Mouse (Mus musculus) cortical plate, adult 2 months (tissue): ENCODE results near the gene Tmem120b. TPM values are rescaled to one million over a fixed set of nuclear protein-coding genes. Genes with fewer than 3 reads are reported as not detected.
"Not testable (repeated sequence)": the region's sequence is repeated elsewhere in the genome, so short reads cannot be mapped to it uniquely, and the experiment has no call there.

Source experiments
- H3K27ac ChIP-seq: fragments of 200-500 bp; 2 replicates; pipeline ENCODE4 v1.5.1; 2012; ENCODE audit warnings: low read length, control low read depth, inconsistent platforms; ENCODE audit not compliant: insufficient read depth
- H3K4me1 ChIP-seq: fragments of 200-500 bp; 2 replicates; pipeline ENCODE4 v1.6.1; 2011; ENCODE audit warnings: low read length; ENCODE audit not compliant: control insufficient read depth, insufficient read depth
- H3K4me3 ChIP-seq: fragments of 200-500 bp; 2 replicates; pipeline ENCODE4 v1.5.1; 2011; ENCODE audit warnings: mild to moderate bottlenecking, low read length, control low read depth; ENCODE audit not compliant: insufficient read depth
- CTCF ChIP-seq: fragments of 200-500 bp; IDR thresholded peaks from 2 replicates; pipeline ENCODE4 v1.5.1; 2011; ENCODE audit warnings: mild to moderate bottlenecking, control low read depth, low read length; ENCODE audit not compliant: insufficient read depth; ENCODE audit errors: extremely low read depth
- POLR2A ChIP-seq: fragments of 200-500 bp; IDR thresholded peaks from 2 replicates; pipeline ENCODE4 v1.6.1; 2011; ENCODE audit warnings: mild to moderate bottlenecking, low read length, control low read depth; ENCODE audit not compliant: insufficient read depth; ENCODE audit errors: extremely low read depth
- polyA plus RNA-seq: library from polyadenylated mRNA; depleted of rRNA; stranded (reverse); fragments of >200 nt; gene quantifications from 2 replicates; pipeline ENCODE4 v1.2.3, GENCODE M21; 2012

Gene Tmem120b
- polyA plus RNA-seq, 1 experiment: 10.7 TPM

- H3K4me1 ChIP-seq: no peaks in the 10 kb centered on the region
- TF ChIP-seq CTCF: no peak
- no peak for TF ChIP-seq POLR2A
- H3K27ac ChIP-seq: no peak overlapping the region
- no peak overlapping the region for H3K4me3 ChIP-seq
Observed at GRCm38 (mm10) chr5:123051736-123052135, 16.5 kb upstream of the Tmem120b start.

DNA sequence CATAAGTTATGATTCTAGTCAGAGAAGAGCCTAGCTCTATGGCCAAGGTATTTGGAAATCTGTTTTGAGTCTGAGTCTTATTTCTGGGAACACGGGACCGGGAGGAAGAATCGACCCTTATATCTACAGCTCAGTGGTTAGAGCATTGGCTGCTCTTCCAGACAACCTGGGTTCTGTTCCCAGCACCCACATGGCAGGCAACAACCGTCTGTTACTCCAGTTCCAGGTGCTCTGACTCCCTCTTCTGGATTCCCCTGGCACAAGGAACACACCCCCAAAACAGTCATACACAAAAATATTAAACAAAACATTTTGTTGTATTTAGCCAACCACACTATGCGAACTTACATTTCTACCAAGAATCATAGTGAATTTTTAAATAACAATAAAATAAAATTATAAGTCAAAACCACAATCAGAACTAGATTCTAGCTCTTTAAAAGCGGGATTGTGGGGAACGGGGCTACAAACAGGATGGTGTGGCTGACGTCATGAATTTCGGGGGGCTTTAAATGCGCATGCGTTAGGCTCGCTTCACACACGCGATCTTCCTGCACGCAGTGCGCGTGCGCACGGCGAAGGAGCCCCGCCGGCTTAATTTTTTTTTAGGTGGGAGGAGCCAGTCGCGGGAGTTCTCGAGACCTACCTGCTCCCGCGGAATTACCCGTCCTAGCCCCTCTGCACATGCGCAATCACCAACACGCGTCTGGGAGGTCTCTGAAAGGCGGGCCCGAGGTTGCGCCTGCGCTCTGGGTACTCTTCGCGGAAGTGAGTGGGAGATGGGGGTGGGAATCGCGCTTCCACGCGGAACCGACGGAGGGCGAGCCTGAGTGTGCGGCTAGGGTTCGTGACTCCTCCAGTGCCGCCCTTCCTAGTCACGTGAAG, 10.6 kb upstream of the Tmem120b start:
- TF ChIP-seq CTCF: peak; percentile 16; the same call in 1 of the 2 replicates
- peak; percentile 84 for TF ChIP-seq POLR2A
- H3K27ac ChIP-seq: peak overlapping the region; percentile 6; the same call in 1 of the 2 replicates
- no peaks in the 10 kb centered on the region for H3K4me1 ChIP-seq
- H3K4me3 ChIP-seq: peak overlapping the region; percentile 34

DNA sequence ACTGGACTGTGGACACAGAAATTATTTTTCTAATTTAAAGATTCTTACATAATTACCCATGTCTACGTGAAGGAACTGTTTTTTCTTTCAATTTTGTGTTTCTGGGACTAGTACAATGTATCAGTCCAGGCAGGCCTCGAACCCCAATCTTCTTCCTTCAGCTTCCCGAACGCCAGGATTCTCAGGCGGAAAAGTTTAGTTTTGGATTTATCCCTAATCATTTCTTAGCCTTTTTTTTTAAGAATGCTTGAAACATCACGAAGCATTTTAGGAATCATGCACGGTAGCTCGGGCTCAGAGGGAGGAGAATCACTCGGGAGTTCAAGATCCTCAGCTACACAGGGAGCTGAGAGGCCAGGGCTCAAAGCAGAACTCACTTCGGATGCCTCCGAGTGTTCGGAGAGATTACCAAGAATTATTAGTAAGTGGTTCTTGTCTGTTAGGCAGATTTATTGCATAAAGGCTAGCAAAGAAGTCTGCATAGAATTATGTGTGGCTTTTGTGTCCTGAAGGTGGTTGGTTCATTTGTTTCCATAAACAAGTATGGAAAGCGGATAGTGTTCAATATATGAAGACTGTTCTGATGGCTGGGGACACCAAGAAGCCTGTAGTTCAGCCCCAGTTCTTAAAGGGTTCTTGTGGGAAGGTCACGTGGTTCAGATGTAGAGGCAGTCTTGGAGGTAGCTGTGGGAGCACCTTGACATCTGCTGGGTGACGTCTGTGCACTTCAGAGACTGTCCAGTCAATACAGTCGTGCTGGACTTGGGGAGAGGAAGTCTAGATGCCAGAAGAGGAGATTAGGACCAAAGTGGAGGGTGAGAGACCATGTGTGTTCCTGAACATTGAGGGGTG, 9.7 kb upstream of the Tmem120b start:
- H3K27ac ChIP-seq: peak overlapping the region; percentile 6; the same call in 1 of the 2 replicates
- no peak for TF ChIP-seq CTCF
- TF ChIP-seq POLR2A: no peak

GRCm38 (mm10) chr5:123059757-123060520, 8.3 kb upstream of the Tmem120b start:
- TF ChIP-seq POLR2A: no peak
- TF ChIP-seq CTCF: peak; percentile 53
- Histone ChIP-seq H3K4me3 (no peak overlapping the region), H3K27ac (no peak overlapping the region), H3K4me1 (no peaks in the 10 kb centered on the region)

More for the DNA sequence above, 9.7 kb upstream of the Tmem120b start:
- H3K4me1 ChIP-seq: no peaks in the 10 kb centered on the region
- peak overlapping the region; percentile 34 for H3K4me3 ChIP-seq

DNA sequence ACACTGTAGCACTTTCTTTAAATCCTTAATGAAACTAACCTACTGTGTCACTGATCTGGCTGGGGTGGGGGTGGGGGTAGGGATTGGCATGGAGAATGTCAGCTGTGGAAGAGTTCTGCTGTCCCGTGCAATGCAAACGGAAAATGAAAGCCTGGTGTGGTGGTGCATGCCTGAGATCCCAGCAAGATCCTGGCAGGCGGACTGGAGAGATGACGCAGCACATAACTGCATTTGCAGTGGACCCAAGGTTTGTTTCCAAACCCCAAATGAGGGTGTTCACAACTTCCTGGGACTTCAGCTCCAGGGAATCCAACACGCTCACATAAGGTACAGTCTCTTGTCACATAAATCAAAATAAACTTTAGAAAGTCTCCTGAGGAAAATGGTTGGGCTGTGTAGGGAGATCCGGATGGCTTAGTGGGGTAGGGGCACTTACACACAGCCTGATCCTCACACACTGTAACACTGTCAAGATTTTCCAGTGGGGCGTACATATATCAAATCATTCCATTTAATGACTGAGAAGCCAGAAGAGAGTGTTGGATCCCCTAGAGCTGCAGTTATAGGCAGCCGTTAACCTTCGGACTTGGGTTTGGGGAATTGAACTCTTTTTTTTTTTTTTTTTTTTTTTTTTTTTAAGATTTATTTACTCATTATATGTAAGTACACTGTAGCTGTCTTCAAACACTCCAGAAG, 7.4 kb upstream of the Tmem120b start:
- H3K27ac ChIP-seq: no peak overlapping the region
- H3K4me1 ChIP-seq: no peaks in the 10 kb centered on the region
- no peak overlapping the region for H3K4me3 ChIP-seq
- TF ChIP-seq POLR2A: no peak
- no peak for TF ChIP-seq CTCF

DNA sequence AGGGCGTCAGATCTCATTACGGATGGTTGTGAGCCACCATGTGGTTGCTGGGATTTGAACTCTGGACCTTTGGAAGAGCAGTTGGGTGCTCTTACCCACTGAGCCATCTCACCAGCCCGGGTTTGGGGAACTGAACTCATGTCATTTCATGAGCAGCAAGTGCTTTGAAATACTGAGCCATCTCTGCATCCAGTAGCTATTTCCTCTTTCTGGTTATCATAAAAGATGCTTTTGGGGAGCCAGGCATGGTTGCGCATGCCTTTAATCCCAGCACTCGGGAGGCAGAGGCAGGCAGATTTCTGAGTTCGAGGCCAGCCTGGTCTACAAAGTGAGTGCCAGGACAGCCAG, 6.8 kb upstream of the Tmem120b start:
- H3K4me3 ChIP-seq, H3K27ac ChIP-seq, H3K4me1 ChIP-seq: not testable (repeated sequence)

DNA sequence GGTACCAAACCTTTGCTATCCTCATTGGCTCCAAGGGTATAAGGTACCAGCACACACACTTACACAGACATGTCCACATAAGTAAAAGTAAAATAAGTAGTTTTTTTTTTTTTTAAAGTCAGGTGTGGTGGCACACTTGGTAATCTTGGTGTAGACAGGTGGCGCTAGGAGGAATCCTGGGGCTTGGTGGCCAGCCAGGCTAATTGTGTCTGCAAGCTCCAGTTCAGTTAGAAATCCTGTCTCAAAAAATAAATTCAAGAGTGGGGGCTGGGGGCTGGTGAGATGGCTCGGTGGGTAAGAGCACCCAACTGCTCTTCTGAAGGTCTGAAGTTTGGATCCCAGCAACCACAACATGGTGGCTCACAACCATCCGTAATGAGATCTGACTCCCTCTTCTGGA, 5.1 kb upstream of the Tmem120b start:
- Histone ChIP-seq H3K27ac (no peak overlapping the region), H3K4me3 (no peak overlapping the region), H3K4me1 (no peaks in the 10 kb centered on the region)
- TF ChIP-seq CTCF (no peak), POLR2A (no peak)

- TF ChIP-seq POLR2A: no peak
- peak; percentile 13; the same call in 1 of the 2 replicates for TF ChIP-seq CTCF
- H3K4me3 ChIP-seq: peak overlapping the region; percentile 13; the same call in 1 of the 2 replicates
- no peak overlapping the region for H3K27ac ChIP-seq
- no peaks in the 10 kb centered on the region for H3K4me1 ChIP-seq
Observed at GRCm38 (mm10) chr5:123064207-123064606, 4.0 kb upstream of the Tmem120b start.

GRCm38 (mm10) chr5:123067395-123067995, 720 bp upstream of the Tmem120b start:
- TF ChIP-seq POLR2A (no peak), CTCF (no peak)
- no peak overlapping the region for H3K4me3 ChIP-seq
- no peaks in the 10 kb centered on the region for H3K4me1 ChIP-seq
- H3K27ac ChIP-seq: no peak overlapping the region
